Mouse (Mus musculus) yolk sac, embryonic 10.5 days (tissue): ENCODE measurements around the gene Zdhhc21.

ENCODE experiments used
- DNase-seq: peaks from one replicate; pipeline ENCODE4 v3.0.0-alpha.2; 2017; ENCODE audit warnings: low spot score

The Zdhhc21 gene

GRCm38 (mm10) chr4:82864974-82865699 lies 5.4 kb upstream of the Zdhhc21 start:
- no peak for DNase-seq

DNA sequence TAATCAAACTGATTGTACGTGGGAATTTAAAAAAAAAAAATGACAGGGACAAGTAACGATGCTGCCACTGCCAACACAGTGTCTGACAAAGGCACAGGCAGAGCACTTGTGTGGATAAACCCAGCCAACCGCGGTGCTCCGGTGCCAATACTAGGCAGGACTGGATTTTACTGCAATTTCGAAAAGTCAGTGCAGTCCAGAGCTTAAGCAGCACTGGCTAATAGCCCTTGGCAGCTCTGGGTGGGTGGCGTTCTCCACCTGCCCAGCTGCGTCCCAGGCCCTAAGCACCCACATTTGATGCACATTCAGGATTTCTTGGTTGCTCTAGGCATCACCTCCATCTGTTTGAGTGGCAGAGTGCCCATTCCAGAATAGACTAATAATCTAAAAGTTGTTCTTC lies 3.6 kb upstream of the Zdhhc21 start:
- DNase-seq, result no peak

DNA sequence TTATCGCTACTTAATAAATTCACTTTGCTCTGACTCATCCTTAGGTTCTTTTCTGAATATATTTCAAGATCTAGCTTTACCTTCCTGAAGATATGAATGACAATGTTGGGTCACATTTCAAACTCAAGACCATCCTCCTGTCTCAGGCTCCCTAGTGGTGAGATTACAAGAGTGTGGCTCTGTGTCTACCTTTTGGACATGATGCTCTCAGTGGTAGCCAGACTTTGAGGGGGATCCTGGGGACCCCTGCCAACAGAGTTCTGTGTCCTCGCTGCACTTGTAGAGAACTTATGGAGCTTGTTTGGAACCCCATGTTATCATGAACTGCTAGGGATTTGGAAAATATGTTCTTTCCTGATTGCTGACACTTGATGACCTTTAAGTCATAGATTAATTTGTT lies 1.7 kb upstream of the Zdhhc21 start:
- no peak for DNase-seq

- DNase-seq, result no peak
Observed at GRCm38 (mm10) chr4:82860566-82860965, 808 bp upstream of the Zdhhc21 start.

DNA sequence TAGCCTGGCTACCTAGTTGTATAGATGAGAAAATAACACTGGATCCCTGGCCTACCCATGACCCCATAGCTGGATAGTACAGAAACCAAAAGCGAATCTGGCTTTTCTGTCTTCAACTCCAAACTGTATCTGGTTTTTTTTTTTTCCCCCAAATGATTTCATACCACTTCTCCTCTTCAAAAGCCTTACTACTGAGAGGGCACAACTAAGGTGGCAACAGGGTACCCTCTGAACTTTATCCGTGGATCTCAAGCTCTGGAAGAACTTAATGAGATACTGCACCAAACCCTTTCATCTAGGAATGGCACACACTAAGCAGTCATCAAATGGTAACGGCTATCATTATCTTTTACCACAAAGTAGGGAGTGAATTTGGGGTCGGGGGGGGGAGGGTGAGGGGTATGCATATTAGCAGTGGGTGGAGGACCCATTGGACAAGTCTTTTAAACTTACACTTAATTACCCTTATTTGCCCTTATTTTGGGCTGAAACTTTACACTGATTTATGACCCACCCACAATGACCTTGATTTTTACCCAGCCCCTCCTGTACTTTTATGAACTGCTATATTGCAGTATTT lies 1.2 kb downstream of the Zdhhc21 start:
- DNase-seq, result no peak

DNA sequence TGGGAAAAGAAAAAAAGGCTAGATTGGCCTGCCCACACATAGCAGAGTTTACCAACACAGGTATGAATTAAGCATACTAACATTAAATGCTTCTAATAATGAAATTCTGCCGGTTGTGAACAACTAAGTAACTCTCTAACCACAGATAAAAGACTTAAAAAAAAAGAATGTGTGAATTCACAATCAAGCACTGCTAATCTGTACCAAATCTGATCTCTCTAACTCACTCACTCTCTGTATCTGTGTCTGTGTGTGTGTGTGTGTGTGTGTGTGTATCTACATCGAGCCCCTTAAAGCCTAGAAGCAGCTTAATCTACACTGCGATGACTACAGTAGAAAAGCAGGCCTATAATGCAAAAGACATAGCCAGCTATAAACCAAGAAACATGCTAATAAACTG lies 2.8 kb downstream of the Zdhhc21 start:
- no peak for DNase-seq

DNA sequence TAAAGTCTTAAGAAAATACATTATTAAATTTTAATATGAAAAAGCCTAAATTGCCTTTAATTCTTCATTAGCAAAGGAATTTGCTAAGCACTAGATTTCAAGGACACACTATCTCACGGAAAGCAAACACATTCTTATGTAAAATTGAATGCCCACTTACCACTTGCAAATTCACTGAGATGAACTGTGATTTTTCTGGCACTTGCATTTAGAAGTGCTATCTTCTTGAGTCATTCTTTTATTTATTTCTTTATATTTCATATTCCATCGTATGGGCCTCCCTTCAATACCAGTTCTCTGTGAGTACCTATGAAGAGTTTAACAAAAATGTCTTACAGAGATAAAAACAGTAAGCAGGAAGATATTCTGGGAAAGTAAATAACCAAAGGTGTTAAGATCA lies 5.9 kb downstream of the Zdhhc21 start:
- DNase-seq, result no peak

DNA sequence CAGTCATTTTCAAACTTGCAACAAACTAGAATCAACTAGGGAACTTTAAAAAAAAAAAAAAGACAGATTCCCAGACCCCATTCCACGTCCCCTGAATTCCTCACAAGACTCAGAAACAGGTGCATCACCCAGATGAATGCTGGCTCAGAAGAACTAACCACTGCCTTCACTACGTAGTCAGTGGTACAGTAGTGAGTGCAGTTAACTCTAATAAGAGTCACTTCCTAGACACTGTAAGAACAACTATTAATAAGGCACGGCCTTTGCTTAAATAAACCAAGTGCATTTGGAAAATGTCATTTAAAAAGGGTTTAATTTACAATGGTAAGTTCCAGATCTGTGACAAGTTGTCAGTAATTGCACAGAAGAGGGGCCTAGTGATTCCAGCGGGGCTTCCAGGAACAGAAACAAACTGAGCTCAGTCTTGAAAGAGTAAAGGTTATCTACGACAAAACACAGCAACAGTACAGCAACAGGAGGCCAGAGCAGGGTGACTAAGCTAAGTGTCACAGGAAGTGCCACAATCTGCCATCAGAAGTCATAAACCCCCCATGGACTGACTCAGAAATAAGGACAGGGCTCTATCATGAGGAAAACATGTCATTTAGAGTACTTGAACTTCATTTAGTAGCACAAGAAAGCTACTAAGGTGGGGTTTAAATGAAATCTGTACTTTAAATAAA lies 11.1 kb downstream of the Zdhhc21 start:
- peak; percentile 50 for DNase-seq

GRCm38 (mm10) chr4:82837526-82838240 lies 22.1 kb downstream of the Zdhhc21 start:
- DNase-seq, result no peak

GRCm38 (mm10) chr4:82831155-82831554 lies 28.6 kb downstream of the Zdhhc21 start:
- DNase-seq, result no peak

DNA sequence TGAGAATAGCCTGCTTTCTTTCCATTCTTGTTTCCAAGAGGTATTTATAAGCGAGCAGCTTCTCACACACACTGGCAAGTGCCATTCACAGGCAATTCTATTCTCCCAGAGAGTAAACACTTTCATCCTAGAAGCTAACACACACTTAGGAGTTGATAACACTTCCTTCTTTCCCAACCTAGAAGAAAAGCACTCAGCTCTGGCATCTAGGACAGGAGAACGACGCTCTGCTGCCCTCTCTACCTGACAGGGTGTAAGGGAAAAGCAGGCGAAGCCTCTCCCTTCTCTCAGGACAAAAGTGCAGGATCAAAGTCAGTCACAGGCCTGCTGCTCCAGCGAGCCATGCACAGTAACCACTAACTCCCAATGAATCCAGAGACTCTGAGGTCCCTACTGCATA lies 30.3 kb downstream of the Zdhhc21 start:
- DNase-seq, result no peak

GRCm38 (mm10) chr4:82827001-82827400 lies 32.8 kb downstream of the Zdhhc21 start:
- DNase-seq, result no peak

- no peak for DNase-seq
Observed at GRCm38 (mm10) chr4:82817833-82818232, 41.9 kb downstream of the Zdhhc21 start.

DNA sequence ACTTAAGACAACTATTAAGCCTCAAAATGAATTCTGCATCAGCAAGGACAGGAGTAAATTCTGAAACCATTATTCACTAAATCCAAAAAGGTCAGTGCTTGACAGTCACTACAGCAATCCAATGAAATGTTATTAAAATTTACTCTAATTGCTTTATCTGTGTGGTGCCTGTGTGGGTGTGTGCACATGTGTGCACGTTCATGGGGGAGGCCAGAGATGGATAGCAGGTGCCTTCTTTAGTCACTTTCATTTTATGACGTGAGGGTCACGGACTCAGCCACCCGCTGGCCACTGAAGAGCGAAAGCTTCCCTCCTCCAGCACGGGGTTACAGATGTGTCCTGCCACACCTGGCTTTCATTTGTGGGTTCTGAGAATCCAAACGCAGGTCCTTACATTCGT lies 43.4 kb downstream of the Zdhhc21 start:
- DNase-seq, result no peak

DNA sequence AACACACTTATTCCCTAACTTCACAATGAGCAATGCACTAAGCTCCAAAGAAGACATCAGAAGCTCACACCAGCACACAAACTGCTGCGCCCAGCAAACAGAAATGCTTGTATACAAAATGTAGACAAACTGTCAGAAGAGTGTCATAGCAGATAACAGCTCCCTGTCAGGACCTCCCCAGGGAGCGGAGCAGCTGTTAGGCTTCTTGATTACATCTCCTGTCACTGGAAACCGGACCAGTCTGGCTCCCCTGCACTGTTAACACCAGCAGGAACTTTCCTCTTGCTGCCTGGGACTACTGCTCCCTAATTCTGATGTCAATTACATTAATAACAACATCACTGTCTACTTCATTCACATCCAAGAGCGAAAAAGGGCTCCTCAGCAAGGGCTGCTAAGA lies 44.5 kb downstream of the Zdhhc21 start:
- no peak for DNase-seq

DNA sequence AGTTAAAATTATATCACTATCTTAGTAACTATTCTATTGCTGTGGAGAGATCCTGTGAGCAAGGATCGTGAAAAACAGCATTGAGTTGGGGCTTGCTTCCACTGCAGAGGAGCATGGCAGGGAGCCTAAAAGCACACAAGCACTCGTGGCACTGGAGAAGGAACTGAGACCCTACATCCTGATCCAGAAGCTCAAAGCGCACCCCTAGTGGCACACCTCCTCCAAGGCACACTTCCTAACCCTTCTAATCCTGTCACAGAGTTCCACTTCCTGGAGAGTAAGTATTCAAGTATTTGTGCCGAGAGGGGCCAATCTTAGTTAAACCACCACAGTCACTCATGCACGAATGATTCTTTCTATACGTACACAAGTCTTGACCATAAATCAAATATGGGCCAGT lies 46.4 kb downstream of the Zdhhc21 start:
- DNase-seq, result no peak

- DNase-seq, result no peak
Observed at GRCm38 (mm10) chr4:82807811-82808210, 51.9 kb downstream of the Zdhhc21 start.

DNA sequence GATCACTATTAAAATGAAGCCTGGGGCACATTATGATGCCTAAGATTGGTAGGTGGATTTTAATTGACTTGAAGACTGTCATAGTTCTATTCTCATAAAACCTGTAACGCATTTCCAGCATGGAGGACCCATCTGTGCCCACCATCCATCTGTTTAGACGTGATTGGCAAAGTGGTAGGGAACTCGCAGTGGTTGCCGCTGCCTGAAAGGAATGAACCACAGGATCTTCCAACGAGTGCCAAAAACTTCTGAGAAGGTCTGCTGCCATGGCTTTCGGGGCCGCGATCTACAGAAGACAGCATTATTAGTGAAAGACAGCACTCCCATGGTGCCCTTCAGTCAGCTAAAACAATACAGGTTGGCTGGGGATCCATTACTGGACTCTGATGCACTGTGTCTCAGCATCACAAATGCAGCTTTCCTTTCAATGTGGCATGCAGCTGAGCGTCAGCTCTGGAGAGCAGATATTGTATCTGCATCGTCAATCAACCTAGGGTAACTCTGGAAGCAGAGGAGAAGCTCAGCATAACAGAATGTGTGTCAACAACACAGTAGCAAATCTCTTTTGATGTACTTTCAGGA lies 53.5 kb downstream of the Zdhhc21 start:
- no peak for DNase-seq

DNA sequence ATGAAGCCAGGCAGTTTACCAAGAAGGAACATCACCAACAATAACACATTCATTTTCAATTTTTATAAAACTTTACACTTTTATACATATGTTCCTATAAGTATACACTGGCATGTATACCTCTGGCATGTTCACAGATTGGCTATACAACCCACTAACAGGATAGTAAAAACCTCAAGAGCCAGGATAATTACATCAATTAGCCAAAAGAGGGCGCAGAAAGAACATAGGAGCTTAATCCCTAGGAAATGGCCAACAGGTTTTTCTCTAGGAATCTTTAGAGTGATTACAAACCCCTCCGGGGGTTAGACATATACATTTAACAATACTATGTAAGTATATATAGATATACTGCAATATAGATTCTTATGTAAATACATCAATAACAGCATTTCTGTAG lies 55.7 kb downstream of the Zdhhc21 start:
- DNase-seq, result no peak

DNA sequence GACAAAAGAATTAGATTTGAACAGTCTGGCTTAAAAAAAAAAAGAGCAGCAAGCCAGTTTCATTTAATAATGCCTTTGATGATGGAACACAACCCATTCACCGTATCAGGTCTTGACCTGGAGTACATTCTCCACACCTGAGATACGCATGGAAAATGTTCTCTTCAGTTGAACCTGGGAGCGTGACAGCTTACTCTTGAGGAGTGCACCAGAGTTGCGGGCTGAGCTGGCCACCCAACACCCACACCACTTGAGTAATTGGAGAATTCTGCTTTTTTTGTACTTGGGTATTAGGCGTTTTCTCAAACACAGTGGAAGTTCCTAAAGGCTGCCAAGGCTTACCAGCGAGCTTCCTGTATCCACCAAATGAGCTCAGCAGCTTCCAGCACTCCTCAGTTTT lies 66.2 kb downstream of the Zdhhc21 start:
- DNase-seq, result no peak

GRCm38 (mm10) chr4:82792906-82793580 lies 66.7 kb downstream of the Zdhhc21 start:
- no peak for DNase-seq
